Comparison of ENCODE assay signal across 8 mouse cellular contexts in the genomic region with DNA sequence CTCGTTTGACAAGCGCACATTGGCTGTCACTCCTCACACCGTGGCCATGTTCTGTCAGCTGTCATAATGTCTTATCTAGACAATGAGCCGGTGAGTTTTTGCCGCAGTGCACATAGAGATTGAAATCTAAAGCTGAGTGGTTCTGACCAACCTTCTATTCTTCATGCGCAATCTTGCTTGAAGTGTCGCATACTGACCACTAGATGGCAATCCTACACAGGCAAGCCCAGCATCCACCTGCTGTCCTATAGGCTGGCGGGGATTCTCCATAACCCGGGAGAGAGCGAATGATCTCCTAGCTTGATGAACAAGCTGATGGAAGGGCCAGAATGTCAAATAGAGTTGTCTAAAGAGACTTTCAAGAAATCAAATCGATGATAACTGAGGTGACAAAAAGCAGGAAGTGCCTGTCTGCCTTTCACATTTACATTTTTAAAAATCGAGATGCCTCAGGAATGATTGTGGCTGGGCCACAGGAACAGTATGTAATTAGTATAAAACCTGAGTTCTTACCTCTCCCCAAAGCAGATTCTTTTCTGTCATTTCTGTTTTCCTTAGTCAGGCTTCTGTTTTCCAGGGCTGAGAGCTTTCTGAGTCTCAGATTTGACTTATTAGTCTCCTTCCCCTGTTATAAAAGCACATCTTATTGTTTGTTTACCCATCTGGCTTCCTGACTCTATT.
A peak's percentile ranks its signal among the peaks of the same experiment; 100 is the strongest.
DNase-seq lines count a peak whose midpoint lies in the region; ATAC-seq and TF ChIP-seq lines count a peak whose summit lies in the region.

No protein-coding gene starts in this region.

- peak; percentile 4 to 9 for DNase-seq in B cell, adult 2 months
- DNase-seq in MN1 (ENCODE audit: low spot score) = peak; percentile 88
- DNase-seq in cerebellum, postnatal 14 days = peak; percentile 79 to 83
- peak; percentile 61 to 84 for DNase-seq in frontal cortex, postnatal 36 days (ENCODE audit: low spot score in 2 of 2)
- peak; percentile 73 for DNase-seq in kidney, postnatal 0 days (ENCODE audit: low spot score)
- DNase-seq in liver, embryonic 14.5 days (ENCODE audit: low read depth in 3 of 3, low spot score in 3 of 3) = no peak
- no peak for DNase-seq in spleen, adult 12 weeks (ENCODE audit: low spot score)

- no peaks in the 10 kb centered on the region for H3K27me3 ChIP-seq in kidney, postnatal 0 days (ENCODE audit: insufficient read depth, low read length)
- H3K27me3 ChIP-seq in liver, embryonic 14.5 days (ENCODE audit: control insufficient read depth, insufficient read depth, low read length) = no peaks in the 10 kb centered on the region
- no peaks in the 10 kb centered on the region for H3K27me3 ChIP-seq in neural tube, embryonic 15.5 days (replicated peaks)

- no peak overlapping the region for H3K9ac ChIP-seq in kidney, postnatal 0 days (ENCODE audit: low read depth, low read length)
- H3K9ac ChIP-seq in liver, embryonic 14.5 days (replicated peaks) = no peak overlapping the region
- no peak overlapping the region for H3K9ac ChIP-seq in neural tube, embryonic 15.5 days (replicated peaks)

- H3K27ac ChIP-seq in kidney, postnatal 0 days = no peak overlapping the region
- no peak overlapping the region for H3K27ac ChIP-seq in liver, embryonic 14.5 days
- no peak overlapping the region for H3K27ac ChIP-seq in neural tube, embryonic 15.5 days (replicated peaks)

- peak; percentile 80 for ATAC-seq in kidney, postnatal 0 days (replicated peaks; ENCODE audit: low FRiP score, low read depth)
- no peak for ATAC-seq in liver, embryonic 14.5 days (ENCODE audit: insufficient read depth)
- ATAC-seq in neural tube, embryonic 15.5 days (ENCODE audit: low FRiP score) = peak; percentile 93

- H3K4me3 ChIP-seq in kidney, postnatal 0 days (replicated peaks; ENCODE audit: low read depth, low read length) = no peak overlapping the region
- H3K4me3 ChIP-seq in liver, embryonic 14.5 days (ENCODE audit: insufficient read depth in 1 of 2, low read depth in 2 of 2, low read length in 2 of 2) = no peak overlapping the region
- H3K4me3 ChIP-seq in neural tube, embryonic 15.5 days (replicated peaks) = no peak overlapping the region

- no peaks in the 10 kb centered on the region for H3K36me3 ChIP-seq in kidney, postnatal 0 days (ENCODE audit: insufficient read depth, low read length)
- H3K36me3 ChIP-seq in liver, embryonic 14.5 days (replicated peaks; ENCODE audit: control insufficient read depth, insufficient read depth, low read depth) = no peaks in the 10 kb centered on the region
- H3K36me3 ChIP-seq in neural tube, embryonic 15.5 days = no peaks in the 10 kb centered on the region

- no peak for TF ChIP-seq EP300 in liver, embryonic 14.5 days (IDR thresholded peaks at IDR 0.05; ENCODE audit: low read depth)

- WGBS in kidney, postnatal 0 days = 22% methylated on average over 12 of the region's 12 CpGs
- 16% methylated on average over 12 of the region's 12 CpGs for WGBS in liver, embryonic 14.5 days (ENCODE audit: insufficient replicate concordance)
- 24% methylated on average over 12 of the region's 12 CpGs for WGBS in neural tube, embryonic 15.5 days

- no peaks in the 10 kb centered on the region for H3K4me1 ChIP-seq in kidney, postnatal 0 days (replicated peaks; ENCODE audit: insufficient read depth, low read length)
- H3K4me1 ChIP-seq in liver, embryonic 14.5 days (replicated peaks; ENCODE audit: control insufficient read depth in 2 of 2, insufficient read depth in 2 of 2, low read length in 1 of 2) = no peaks in the 10 kb centered on the region
- peaks cover 7% of the 10 kb centered on the region; the same call in 1 of the 2 replicates for H3K4me1 ChIP-seq in neural tube, embryonic 15.5 days

- no peaks in the 10 kb centered on the region for H3K9me3 ChIP-seq in kidney, postnatal 0 days (replicated peaks; ENCODE audit: low read length)
- H3K9me3 ChIP-seq in liver, embryonic 14.5 days (ENCODE audit: control insufficient read depth, low read length) = no peaks in the 10 kb centered on the region
- H3K9me3 ChIP-seq in neural tube, embryonic 15.5 days (replicated peaks) = no peaks in the 10 kb centered on the region

- H3K4me2 ChIP-seq in kidney, postnatal 0 days (ENCODE audit: low read length) = no peak overlapping the region
- no peak overlapping the region for H3K4me2 ChIP-seq in liver, embryonic 14.5 days (ENCODE audit: low read depth)
- peak overlapping the region; percentile 17; the same call in 1 of the 2 replicates for H3K4me2 ChIP-seq in neural tube, embryonic 15.5 days

- TF ChIP-seq CTCF in kidney, postnatal 0 days (IDR thresholded peaks at IDR 0.05; ENCODE audit: low read depth) = peak; percentile 91
- TF ChIP-seq CTCF in liver, embryonic 14.5 days (IDR thresholded peaks at IDR 0.05; ENCODE audit: low read depth) = peak; percentile 82

Comparison
In these comparisons a context has a peak if more than half of its experiments do, and no peak if none do; other contexts are left out.
1. DNase-seq: peak in B cell, adult 2 months (2 of 2), MN1 (single experiment), cerebellum, postnatal 14 days (2 of 2), frontal cortex, postnatal 36 days (2 of 2) and kidney, postnatal 0 days (single experiment); none in liver, embryonic 14.5 days (0 of 3) and spleen, adult 12 weeks (single experiment).